Mouse (Mus musculus) retina, adult 2 months (tissue): ENCODE data around the gene Lrrc66.
"Not testable (repeated sequence)": the region's sequence is repeated elsewhere in the genome, so short reads cannot be mapped to it uniquely, and the experiment has no call there.

ENCODE experiments used
- DNase-seq: peaks from one replicate; pipeline ENCODE4 v3.0.0-alpha.2; 2012; ENCODE audit warnings: low read depth, low spot score

The Lrrc66 gene

GRCm38 (mm10) chr5:73613296-73613695 lies 19.0 kb downstream of the Lrrc66 start:
- DNase-seq: no peak

GRCm38 (mm10) chr5:73611071-73611470 lies 21.3 kb downstream of the Lrrc66 start:
- DNase-seq: no peak

- no peak for DNase-seq
Observed at GRCm38 (mm10) chr5:73604964-73605363, 27.4 kb downstream of the Lrrc66 start.

- no peak for DNase-seq
Observed at GRCm38 (mm10) chr5:73604542-73604941, 27.8 kb downstream of the Lrrc66 start.

GRCm38 (mm10) chr5:73602865-73603264 lies 29.5 kb downstream of the Lrrc66 start:
- no peak for DNase-seq

- no peak for DNase-seq
Observed at GRCm38 (mm10) chr5:73601361-73601763, 31.0 kb downstream of the Lrrc66 start.

- no peak for DNase-seq
Observed at GRCm38 (mm10) chr5:73599991-73600390, 32.3 kb downstream of the Lrrc66 start.

- no peak for DNase-seq
Observed at GRCm38 (mm10) chr5:73598943-73599695, 33.2 kb downstream of the Lrrc66 start.

- no peak for DNase-seq
Observed at GRCm38 (mm10) chr5:73587119-73587518, 45.2 kb downstream of the Lrrc66 start.

GRCm38 (mm10) chr5:73586597-73586996 lies 45.7 kb downstream of the Lrrc66 start:
- DNase-seq: no peak

- no peak for DNase-seq
Observed at GRCm38 (mm10) chr5:73585212-73586115, 46.9 kb downstream of the Lrrc66 start.

GRCm38 (mm10) chr5:73584011-73584410 lies 48.3 kb downstream of the Lrrc66 start:
- not testable (repeated sequence) for DNase-seq

- DNase-seq: no peak
Observed at GRCm38 (mm10) chr5:73578131-73578530, 54.2 kb downstream of the Lrrc66 start.

GRCm38 (mm10) chr5:73576708-73577107 lies 55.6 kb downstream of the Lrrc66 start:
- DNase-seq: no peak

GRCm38 (mm10) chr5:73574616-73575015 lies 57.7 kb downstream of the Lrrc66 start:
- DNase-seq: no peak

- DNase-seq: no peak
Observed at GRCm38 (mm10) chr5:73573789-73574188, 58.5 kb downstream of the Lrrc66 start.

- no peak for DNase-seq
Observed at GRCm38 (mm10) chr5:73572846-73573245, 59.5 kb downstream of the Lrrc66 start.

GRCm38 (mm10) chr5:73571395-73572156 lies 60.8 kb downstream of the Lrrc66 start:
- no peak for DNase-seq

- no peak for DNase-seq
Observed at GRCm38 (mm10) chr5:73569181-73569580, 63.1 kb downstream of the Lrrc66 start.

- DNase-seq: no peak
Observed at GRCm38 (mm10) chr5:73566892-73567291, 65.4 kb downstream of the Lrrc66 start.

- no peak for DNase-seq
Observed at GRCm38 (mm10) chr5:73566119-73566518, 66.2 kb downstream of the Lrrc66 start.

- no peak for DNase-seq
Observed at GRCm38 (mm10) chr5:73564038-73564437, 68.3 kb downstream of the Lrrc66 start.
